Mouse (Mus musculus) E14TG2a.4 (cell line): ENCODE measurements at regions not wholly inside any gene's neighbourhood (a gene's known extent, or its start where the extent isn't known, plus 50 kb on each side); places are given as distances from the start of the nearest gene placed in this dataset.

Source experiments
- CTCF ChIP-seq: conservative IDR thresholded peaks from 2 replicates; pipeline ENCODE4 v1.5.1; 2014; ENCODE audit warnings: low read length
- NANOG ChIP-seq: IDR thresholded peaks from 2 replicates; pipeline ENCODE4 v1.6.1; 2014; ENCODE audit warnings: borderline replicate concordance, low read length, mixed read lengths
- POU5F1 ChIP-seq: IDR thresholded peaks from 2 replicates; pipeline ENCODE4 v1.6.1; 2014; ENCODE audit warnings: low read length, borderline replicate concordance

- TF ChIP-seq CTCF (no peak), NANOG (no peak), POU5F1 (no peak)
These were observed 209.9 kb downstream of the 3100002H09Rik start for GRCm38 (mm10) chr4:124400741-124401140.
